Mouse (Mus musculus) stomach, embryonic 14.5 days (tissue): Measurements from ENCODE around the gene Grm5. TPM values are rescaled to one million over a fixed set of nuclear protein-coding genes. Genes with fewer than 3 reads are reported as not detected.

Source experiments
- ATAC-seq: fragments of 200-750 bp; cut with Nextera tagmentation; 2 replicates; pipeline ENCODE4 v1.8.0; 2017; ENCODE audit warnings: low read depth, moderate TSS enrichment; ENCODE audit not compliant: insufficient number of reproducible peaks, insufficient read depth, low FRiP score
- H3K27ac ChIP-seq: fragments of 300-500 bp; sonication (generic); 2 replicates; pipeline ENCODE4 v1.5.1; 2014; ENCODE audit warnings: mild to moderate bottlenecking, low read length, moderate library complexity, mixed read lengths
- H3K27me3 ChIP-seq: fragments of 300-500 bp; sonication (generic); 2 replicates; pipeline ENCODE4 v1.6.1; 2014; ENCODE audit warnings: low read length, control low read depth, mixed read lengths; ENCODE audit not compliant: control insufficient read depth, insufficient read depth
- H3K36me3 ChIP-seq: fragments of 300-500 bp; sonication (generic); 2 replicates; pipeline ENCODE4 v1.6.1; 2014; ENCODE audit warnings: mild to moderate bottlenecking, control low read depth, low read length, moderate library complexity, mixed read lengths; ENCODE audit not compliant: control insufficient read depth, insufficient read depth
- H3K4me1 ChIP-seq: fragments of 300-500 bp; sonication (generic); 2 replicates; pipeline ENCODE4 v1.6.1; 2014; ENCODE audit warnings: low read length, control low read depth, mixed read lengths; ENCODE audit not compliant: control insufficient read depth, insufficient read depth
- H3K4me2 ChIP-seq: fragments of 300-500 bp; sonication (generic); replicated peaks from 2 replicates; pipeline ENCODE4 v1.6.1; 2014; ENCODE audit warnings: low read depth, low read length, control low read depth
- H3K4me3 ChIP-seq: fragments of 300-500 bp; sonication (generic); 2 replicates; pipeline ENCODE4 v1.5.1; 2014; ENCODE audit warnings: low read depth, low read length, control low read depth
- H3K9ac ChIP-seq: fragments of 300-500 bp; sonication (generic); replicated peaks from 2 replicates; pipeline ENCODE4 v1.6.1; 2014; ENCODE audit warnings: low read depth, mild to moderate bottlenecking, control low read depth, low read length, moderate library complexity, mixed read lengths
- H3K9me3 ChIP-seq: fragments of 300-500 bp; sonication (generic); 2 replicates; pipeline ENCODE4 v1.6.1; 2016; ENCODE audit warnings: low read depth, low read length, control low read depth; ENCODE audit not compliant: control insufficient read depth
- WGBS: fragments of 180-500 bp; shearing (Covaris S2); extraction: QIAGEN DNeasy Blood & Tissue Kit; methylation state at CpG from one replicate; pipeline ENCODE4 v1.1.7; 2014; 5-methylcytosine and 5-hydroxymethylcytosine counted together
- polyA plus RNA-seq: library from polyadenylated mRNA; unstranded; fragments of >200 nt; fragmentation: Nextera tagmentation; extraction: Ambion mirVana; gene quantifications from 2 replicates; pipeline ENCODE4 v1.2.1, GENCODE M21; 2014

Grm5 gene
- polyA plus RNA-seq, 1 experiment from 2014 or later: not detected

GRCm38 (mm10) chr7:88129536-88130487 lies 545.8 kb downstream of the Grm5 start:
- Histone ChIP-seq H3K27me3 (peaks cover 6% of the 10 kb centered on the region; the same call in 1 of the 2 replicates), H3K36me3 (no peaks in the 10 kb centered on the region), H3K9me3 (no peaks in the 10 kb centered on the region), H3K4me2 (peak overlapping the region; percentile 54), H3K27ac (no peak overlapping the region), H3K4me1 (peaks cover 3% of the 10 kb centered on the region; the same call in 1 of the 2 replicates), H3K4me3 (peak overlapping the region; percentile 15), H3K9ac (no peak overlapping the region; the same call in 1 of the 2 replicates)
- ATAC-seq: peak; percentile 53; the same call in 1 of the 2 replicates
- 11% methylated on average over 41 of the region's 41 CpGs for WGBS

- H3K4me1 ChIP-seq: peaks cover 3% of the 10 kb centered on the region; the same call in 1 of the 2 replicates
- 0 out of 2 replicates have a peak, but pooled peaks have one; percentile 37 for ATAC-seq
- H3K27ac ChIP-seq: no peak overlapping the region
- H3K9ac ChIP-seq: no peak overlapping the region
- no peaks in the 10 kb centered on the region for H3K9me3 ChIP-seq
- H3K4me2 ChIP-seq: peak overlapping the region; percentile 54
- WGBS: 28% methylated on average over 22 of the region's 22 CpGs
- H3K27me3 ChIP-seq: peaks cover 6% of the 10 kb centered on the region; the same call in 1 of the 2 replicates
- no peaks in the 10 kb centered on the region for H3K36me3 ChIP-seq
- peak overlapping the region; percentile 15 for H3K4me3 ChIP-seq
These were observed 546.5 kb downstream of the Grm5 start for GRCm38 (mm10) chr7:88130488-88130849.

GRCm38 (mm10) chr7:88159542-88160241 lies 575.7 kb downstream of the Grm5 start:
- Histone ChIP-seq H3K4me2 (no peak overlapping the region), H3K4me3 (no peak overlapping the region), H3K27me3 (no peaks in the 10 kb centered on the region), H3K9ac (no peak overlapping the region), H3K36me3 (no peaks in the 10 kb centered on the region), H3K9me3 (no peaks in the 10 kb centered on the region), H3K27ac (no peak overlapping the region), H3K4me1 (no peaks in the 10 kb centered on the region)
- 81% methylated on average over 1 of the region's 1 CpGs for WGBS
- no peak for ATAC-seq

- ATAC-seq: no peak
- no peaks in the 10 kb centered on the region for H3K9me3 ChIP-seq
- no peak overlapping the region for H3K9ac ChIP-seq
- H3K4me2 ChIP-seq: no peak overlapping the region
- H3K27ac ChIP-seq: no peak overlapping the region
- H3K4me1 ChIP-seq: no peaks in the 10 kb centered on the region
- no peaks in the 10 kb centered on the region for H3K27me3 ChIP-seq
- 88% methylated on average over 2 of the region's 2 CpGs for WGBS
- no peak overlapping the region for H3K4me3 ChIP-seq
- no peaks in the 10 kb centered on the region for H3K36me3 ChIP-seq
These were observed 577.6 kb downstream of the Grm5 start for GRCm38 (mm10) chr7:88161586-88161985.

Other genes starting within 250 kb of the Grm5 start
- gene Tyr, start 90.7 kb upstream of the Grm5 start, polyA plus RNA-seq: not detected in 2 replicates